Mouse (Mus musculus): ENCODE data around the gene Myadm. TPM values are rescaled to one million over a fixed set of nuclear protein-coding genes. Genes with fewer than 3 reads are reported as not detected.

Gene Myadm
- total RNA-seq, 1 experiment, result 80.8 TPM

DNA sequence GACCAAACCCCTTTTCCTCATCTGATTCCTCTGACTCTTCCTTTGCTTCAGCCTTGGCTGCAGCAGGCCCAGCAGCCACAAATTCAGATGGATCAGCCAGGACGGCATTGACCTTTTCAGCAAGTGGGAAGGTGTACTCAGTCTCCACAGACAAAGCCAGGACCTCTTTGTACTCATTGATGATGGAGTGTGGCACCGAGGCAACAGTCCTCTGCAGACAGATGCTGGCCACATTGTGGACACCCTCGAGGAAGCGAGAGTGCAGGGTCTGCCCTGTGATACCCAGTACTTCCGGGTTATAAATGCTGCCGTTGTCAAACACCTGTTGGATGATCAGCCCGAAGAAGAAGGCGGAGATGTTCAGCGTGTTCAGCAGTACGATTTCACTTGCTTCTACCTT lies 4.3 kb upstream of the Myadm start:
- in situ Hi-C loops (cut with MboI; ENCODE audit: low sequenced_read_pairs in 2 of 2, unreplicated experiment in 2 of 2), result no loop called here
- H3K4me3 ChIP-seq (ENCODE audit: insufficient read depth in 1 of 2, low read depth in 1 of 2, low read length in 2 of 2, poor library complexity in 1 of 2, severe bottlenecking in 1 of 2), result no peak overlapping the region
- no peaks in the 10 kb centered on the region for H3K36me3 ChIP-seq (ENCODE audit: control insufficient read depth, insufficient read depth, low read length, poor library complexity, severe bottlenecking)
- H3K27ac ChIP-seq (ENCODE audit: insufficient read depth, low read depth, low read length, poor library complexity, severe bottlenecking), result no peak overlapping the region
- peaks cover 4 to 12% of the 10 kb centered on the region in 2 experiments; a peak in 3 of 4 replicates for H3K4me1 ChIP-seq (ENCODE audit: control insufficient read depth in 2 of 2, insufficient read depth in 2 of 2, low read length in 2 of 2, poor library complexity in 1 of 2)
- DNase-seq (ENCODE audit: low read depth, low spot score), result no peak
- H3K9me3 ChIP-seq (ENCODE audit: control insufficient read depth, insufficient read depth, low read depth, low read length), result no peaks in the 10 kb centered on the region
- TF ChIP-seq HCFC1 (IDR thresholded peaks at IDR 0.05; ENCODE audit: borderline replicate concordance, insufficient read depth, low read length) (no peak), MAFK (IDR thresholded peaks at IDR 0.05; ENCODE audit: insufficient read depth, low read depth, low read length) (no peak), CHD2 (IDR thresholded peaks at IDR 0.05; ENCODE audit: low read depth, low read length) (no peak), ZC3H11A (IDR thresholded peaks at IDR 0.05; ENCODE audit: borderline replicate concordance, low read depth, low read length) (no peak), ZNF384 (IDR thresholded peaks at IDR 0.05; ENCODE audit: low read depth, low read length) (no peak)
- H3K9ac ChIP-seq (ENCODE audit: insufficient read depth, low read depth, low read length, poor library complexity, severe bottlenecking), result no peak overlapping the region

DNA sequence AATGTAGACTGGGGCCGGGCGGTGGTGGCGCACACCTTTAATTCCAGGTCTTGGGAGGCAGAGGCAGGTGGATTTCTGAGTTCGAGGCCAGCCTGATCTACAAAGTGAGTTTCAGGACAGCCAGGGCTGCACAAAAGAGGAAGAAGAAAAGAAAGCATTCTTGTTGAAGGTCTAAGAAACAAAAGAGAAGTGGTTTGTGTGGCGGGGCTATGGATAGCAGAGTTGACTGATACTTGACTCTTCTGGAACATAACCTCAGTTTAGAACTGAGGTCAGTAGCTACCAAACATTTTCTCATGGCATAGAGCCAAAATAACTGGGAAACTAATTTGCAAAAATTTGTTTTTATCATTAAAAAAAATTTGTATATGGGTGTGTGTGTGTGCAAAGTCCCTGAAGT lies 2.8 kb upstream of the Myadm start:
- in situ Hi-C loops (cut with MboI; ENCODE audit: low sequenced_read_pairs in 2 of 2, unreplicated experiment in 2 of 2), result no loop called here
- Histone ChIP-seq H3K4me3 (ENCODE audit: insufficient read depth in 1 of 2, low read depth in 1 of 2, low read length in 2 of 2, poor library complexity in 1 of 2, severe bottlenecking in 1 of 2) (no peak overlapping the region), H3K4me1 (ENCODE audit: control insufficient read depth in 2 of 2, insufficient read depth in 2 of 2, low read length in 2 of 2, poor library complexity in 1 of 2) (peaks cover 0 to 12% of the 10 kb centered on the region in 2 experiments; a peak in 2 of 4 replicates), H3K27ac (ENCODE audit: insufficient read depth, low read depth, low read length, poor library complexity, severe bottlenecking) (no peak overlapping the region), H3K36me3 (ENCODE audit: control insufficient read depth, insufficient read depth, low read length, poor library complexity, severe bottlenecking) (no peaks in the 10 kb centered on the region), H3K9me3 (ENCODE audit: control insufficient read depth, insufficient read depth, low read depth, low read length) (no peaks in the 10 kb centered on the region), H3K9ac (ENCODE audit: insufficient read depth, low read depth, low read length, poor library complexity, severe bottlenecking) (no peak overlapping the region)
- TF ChIP-seq ZNF384 (IDR thresholded peaks at IDR 0.05; ENCODE audit: low read depth, low read length), result no peak
- no peak for TF ChIP-seq HCFC1 (IDR thresholded peaks at IDR 0.05; ENCODE audit: borderline replicate concordance, insufficient read depth, low read length)
- no peak for TF ChIP-seq ZC3H11A (IDR thresholded peaks at IDR 0.05; ENCODE audit: borderline replicate concordance, low read depth, low read length)
- TF ChIP-seq CHD2 (IDR thresholded peaks at IDR 0.05; ENCODE audit: low read depth, low read length), result no peak
- TF ChIP-seq MAFK (IDR thresholded peaks at IDR 0.05; ENCODE audit: insufficient read depth, low read depth, low read length), result no peak
- no peak for DNase-seq (ENCODE audit: low read depth, low spot score)

DNA sequence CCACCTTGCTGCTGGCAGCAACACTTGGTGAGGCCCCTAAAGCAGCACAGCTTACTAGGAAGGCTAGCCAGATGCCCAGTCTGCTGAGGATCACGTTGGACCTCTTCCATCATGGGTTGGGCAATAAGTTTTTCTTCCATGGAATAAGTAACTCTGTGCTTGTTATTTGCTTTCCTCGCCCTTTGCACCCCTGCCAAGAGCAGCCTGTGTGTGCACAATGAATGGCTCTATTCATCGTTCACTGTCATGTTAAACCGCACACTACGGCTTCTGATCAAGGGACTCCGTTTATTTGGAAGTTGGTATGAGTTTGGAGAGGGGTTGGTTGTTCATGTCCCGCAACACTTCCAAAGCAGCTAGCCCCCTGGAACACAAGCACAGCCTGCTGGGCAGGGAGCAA lies 1.7 kb upstream of the Myadm start:
- TF ChIP-seq ZC3H11A (IDR thresholded peaks at IDR 0.05; ENCODE audit: borderline replicate concordance, low read depth, low read length), result no peak
- no peak overlapping the region for H3K4me3 ChIP-seq (ENCODE audit: insufficient read depth in 1 of 2, low read depth in 1 of 2, low read length in 2 of 2, poor library complexity in 1 of 2, severe bottlenecking in 1 of 2)
- H3K27ac ChIP-seq (ENCODE audit: insufficient read depth, low read depth, low read length, poor library complexity, severe bottlenecking), result no peak overlapping the region
- peaks cover 2 to 12% of the 10 kb centered on the region in 2 experiments; a peak in 2 of 4 replicates for H3K4me1 ChIP-seq (ENCODE audit: control insufficient read depth in 2 of 2, insufficient read depth in 2 of 2, low read length in 2 of 2, poor library complexity in 1 of 2)
- in situ Hi-C loops (cut with MboI; ENCODE audit: low sequenced_read_pairs in 2 of 2, unreplicated experiment in 2 of 2), result no loop called here
- no peak overlapping the region for H3K9ac ChIP-seq (ENCODE audit: insufficient read depth, low read depth, low read length, poor library complexity, severe bottlenecking)
- no peaks in the 10 kb centered on the region for H3K36me3 ChIP-seq (ENCODE audit: control insufficient read depth, insufficient read depth, low read length, poor library complexity, severe bottlenecking)
- no peaks in the 10 kb centered on the region for H3K9me3 ChIP-seq (ENCODE audit: control insufficient read depth, insufficient read depth, low read depth, low read length)
- no peak for DNase-seq (ENCODE audit: low read depth, low spot score)

DNA sequence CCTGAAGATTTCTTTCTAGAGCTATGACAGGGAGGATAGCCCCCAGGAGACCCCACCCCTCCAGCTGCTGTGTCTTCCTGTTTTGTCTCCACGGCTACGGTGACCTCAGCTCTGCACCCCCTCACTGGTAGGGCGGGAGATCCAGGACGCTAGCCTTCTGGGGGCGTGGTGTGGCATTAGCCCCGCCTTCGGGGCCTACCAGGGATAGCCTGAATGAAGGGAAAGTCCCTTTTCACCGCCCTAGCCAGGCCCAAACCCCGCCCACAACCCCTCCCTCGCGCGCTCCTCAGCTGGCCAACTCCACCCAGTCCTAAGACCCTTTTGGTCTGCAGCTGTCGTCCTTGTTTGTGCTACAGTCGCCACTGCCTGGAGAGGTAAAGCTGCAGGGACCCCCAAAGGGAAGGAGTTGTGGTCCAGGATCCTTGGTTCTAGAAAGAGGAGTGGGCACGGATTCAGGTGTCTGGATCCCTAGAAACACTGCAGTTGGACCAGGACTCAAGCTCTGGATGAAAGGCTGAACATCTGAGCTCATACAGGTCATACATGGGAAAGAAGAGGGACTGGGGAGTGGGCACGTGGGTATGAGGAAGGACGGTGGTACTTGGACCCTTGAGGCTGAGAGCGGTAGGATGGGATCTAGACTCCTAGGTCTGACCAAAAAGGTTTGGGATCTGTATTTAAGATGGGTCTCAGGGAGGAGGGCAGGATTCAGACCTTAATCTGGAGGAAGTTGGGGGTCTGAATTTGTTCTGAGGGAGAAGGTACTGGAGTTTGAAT lies 1.6 kb downstream of the Myadm start:
- no peaks in the 10 kb centered on the region; the same call in 1 of the 2 replicates for H3K36me3 ChIP-seq (ENCODE audit: control insufficient read depth, insufficient read depth, low read length, poor library complexity, severe bottlenecking)
- peaks cover 2 to 5% of the 10 kb centered on the region in 2 experiments; a peak in 2 of 4 replicates for H3K4me1 ChIP-seq (ENCODE audit: control insufficient read depth in 2 of 2, insufficient read depth in 2 of 2, low read length in 2 of 2, poor library complexity in 1 of 2)
- peak; percentile 97 for DNase-seq (ENCODE audit: low read depth, low spot score)
- H3K9ac ChIP-seq (ENCODE audit: insufficient read depth, low read depth, low read length, poor library complexity, severe bottlenecking), result peak overlapping the region; percentile 75
- peak overlapping the region; percentile 81 for H3K27ac ChIP-seq (ENCODE audit: insufficient read depth, low read depth, low read length, poor library complexity, severe bottlenecking)
- TF ChIP-seq ZNF384 (IDR thresholded peaks at IDR 0.05; ENCODE audit: low read depth, low read length) (no peak), HCFC1 (IDR thresholded peaks at IDR 0.05; ENCODE audit: borderline replicate concordance, insufficient read depth, low read length) (no peak), CHD2 (IDR thresholded peaks at IDR 0.05; ENCODE audit: low read depth, low read length) (no peak), ZC3H11A (IDR thresholded peaks at IDR 0.05; ENCODE audit: borderline replicate concordance, low read depth, low read length) (no peak), MAFK (IDR thresholded peaks at IDR 0.05; ENCODE audit: insufficient read depth, low read depth, low read length) (no peak)
- in situ Hi-C loops (cut with MboI; ENCODE audit: low sequenced_read_pairs in 2 of 2, unreplicated experiment in 2 of 2), result no loop called here
- peak overlapping the region; percentile 61 to 68 for H3K4me3 ChIP-seq (ENCODE audit: insufficient read depth in 1 of 2, low read depth in 1 of 2, low read length in 2 of 2, poor library complexity in 1 of 2, severe bottlenecking in 1 of 2)
- no peaks in the 10 kb centered on the region for H3K9me3 ChIP-seq (ENCODE audit: control insufficient read depth, insufficient read depth, low read depth, low read length)

Data from ES-E14 (cell line).